Mouse (Mus musculus) G1E-ER4 (cell line): ENCODE measurements around the gene Plch2. TPM values are rescaled to one million over a fixed set of nuclear protein-coding genes. Genes with fewer than 3 reads are reported as not detected.

ENCODE experiments used
- GATA1 ChIP-seq: IDR thresholded peaks from one replicate; pipeline ENCODE4 v1.8.0; 2012; ENCODE audit warnings: low read length, inconsistent platforms
- polyA plus RNA-seq: library from polyadenylated mRNA; stranded (reverse); fragments of >175 nt; gene quantifications from 2 replicates; pipeline ENCODE4 v1.2.3, GENCODE M21; 2012

Plch2 gene
- polyA plus RNA-seq, 1 experiment: 0.56 TPM

- no peak for TF ChIP-seq GATA1
Observed at GRCm38 (mm10) chr4:155083553-155083952, 27.0 kb upstream of the Plch2 start.

GRCm38 (mm10) chr4:155079666-155080065, 23.1 kb upstream of the Plch2 start:
- no peak for TF ChIP-seq GATA1

GRCm38 (mm10) chr4:155076677-155077076, 20.1 kb upstream of the Plch2 start:
- TF ChIP-seq GATA1: no peak

- no peak for TF ChIP-seq GATA1
Observed at GRCm38 (mm10) chr4:155075813-155076212, 19.2 kb upstream of the Plch2 start.

- TF ChIP-seq GATA1: no peak
Observed at GRCm38 (mm10) chr4:155075137-155075536, 18.6 kb upstream of the Plch2 start.

- no peak for TF ChIP-seq GATA1
Observed at GRCm38 (mm10) chr4:155074418-155074817, 17.8 kb upstream of the Plch2 start.

GRCm38 (mm10) chr4:155070921-155071320, 14.3 kb upstream of the Plch2 start:
- no peak for TF ChIP-seq GATA1

GRCm38 (mm10) chr4:155070199-155070598, 13.6 kb upstream of the Plch2 start:
- TF ChIP-seq GATA1: no peak

- no peak for TF ChIP-seq GATA1
Observed at GRCm38 (mm10) chr4:155069191-155069590, 12.6 kb upstream of the Plch2 start.

GRCm38 (mm10) chr4:155068357-155068972, 11.9 kb upstream of the Plch2 start:
- TF ChIP-seq GATA1: no peak

GRCm38 (mm10) chr4:155066834-155067522, 10.4 kb upstream of the Plch2 start, which contains the start of gene Pex10:
Gene Pex10, plus strand, starts transcription at chr4:155067016.
- no peak for TF ChIP-seq GATA1

- TF ChIP-seq GATA1: no peak
Observed at GRCm38 (mm10) chr4:155065970-155066833, 9.6 kb upstream of the Plch2 start.

GRCm38 (mm10) chr4:155064474-155064873, 7.9 kb upstream of the Plch2 start:
- no peak for TF ChIP-seq GATA1

- TF ChIP-seq GATA1: no peak
Observed at GRCm38 (mm10) chr4:155063895-155064294, 7.3 kb upstream of the Plch2 start.

GRCm38 (mm10) chr4:155058325-155058724, 1.7 kb upstream of the Plch2 start:
- no peak for TF ChIP-seq GATA1

- TF ChIP-seq GATA1: no peak
Observed at GRCm38 (mm10) chr4:155050116-155050515, 6.5 kb downstream of the Plch2 start.
